Mouse (Mus musculus) adrenal gland, postnatal 36 days (tissue): Measurements from ENCODE around the gene Ttc26. TPM values are rescaled to one million over a fixed set of nuclear protein-coding genes. Genes with fewer than 3 reads are reported as not detected.

ENCODE experiments used
- DNase-seq, 2 experiments: peaks; one replicate each; pipeline ENCODE4 v3.0.0; 2021; ENCODE audit warnings: mixed read lengths in 1 of 2
- total RNA-seq, 2 experiments: library from RNA; stranded (reverse); gene quantifications; 2 replicates each; pipeline ENCODE4 v1.2.3; 2021

Gene Ttc26
- total RNA-seq, 2 experiments from 2014 or later, result 3.0 to 4.1 TPM

- no peak for DNase-seq
Measured at GRCm38 (mm10) chr6:38458075-38458474, 76.8 kb downstream of the Ttc26 start.

GRCm38 (mm10) chr6:38469591-38469990 is 88.3 kb downstream of the Ttc26 start:
- no peak for DNase-seq

Other genes starting within 250 kb of the Ttc26 start
- 1 to 10 TPM; 3.0 to 3.7 TPM for gene D630045J12Rik, start 127.5 kb upstream of the Ttc26 start, total RNA-seq
- gene Zc3hav1l, start 82.2 kb upstream of the Ttc26 start, total RNA-seq, result 1 to 10 TPM; 2.7 to 3.1 TPM
- 10 to 100 TPM; 56.9 to 69.1 TPM for gene Zc3hav1, start 26.9 kb upstream of the Ttc26 start, total RNA-seq
- gene Ubn2, start 52.5 kb downstream of the Ttc26 start, total RNA-seq, result 10 to 100 TPM; 24.3 to 31.8 TPM
- 100 to 1,000 TPM; 101 to 135 TPM for gene Fmc1, start 152.0 kb downstream of the Ttc26 start, total RNA-seq
- gene Luc7l2, start 169.9 kb downstream of the Ttc26 start, total RNA-seq, result 100 to 1,000 TPM; 148 to 156 TPM